In the genomic region with DNA sequence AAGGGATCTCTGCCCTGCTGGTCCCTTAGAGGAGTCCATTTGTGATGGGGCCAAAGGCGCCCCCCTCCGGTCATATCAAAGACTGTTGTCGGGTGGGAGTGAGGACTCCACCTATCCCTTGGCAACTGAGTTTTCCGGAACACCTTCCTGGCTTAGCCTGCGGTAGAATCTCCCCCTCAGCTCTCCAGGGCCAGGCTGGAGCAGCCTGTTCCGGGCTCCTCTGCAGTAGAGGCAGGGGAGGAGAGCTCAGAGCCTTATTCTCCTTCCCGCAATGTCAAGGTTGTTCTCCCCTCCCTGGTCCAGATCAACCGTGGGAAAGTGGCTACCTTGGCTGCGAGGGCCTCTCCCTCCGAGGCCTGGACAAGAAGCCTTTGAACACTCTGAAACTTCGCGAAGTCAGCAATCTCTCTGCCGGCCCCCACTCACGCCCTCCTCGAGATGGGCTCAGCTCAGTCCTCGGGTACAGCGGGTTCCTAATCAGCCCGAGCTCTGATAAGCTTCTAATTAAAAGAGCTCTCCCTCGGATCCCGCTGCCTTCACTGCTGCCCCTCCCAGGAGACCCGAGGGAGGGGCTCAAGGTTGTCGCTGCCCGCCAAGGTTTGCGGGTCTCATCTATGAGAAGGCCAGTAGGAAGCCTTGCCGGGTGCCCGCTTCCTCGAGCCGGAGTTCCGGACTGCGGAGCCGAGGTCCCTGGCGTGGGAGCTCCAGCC, we compare ENCODE assay signal across 11 mouse cellular contexts. TPM values are rescaled to one million over a fixed set of nuclear protein-coding genes. Genes with fewer than 3 reads are reported as not detected.
A peak's percentile ranks its signal among the peaks of the same experiment; 100 is the strongest.
DNase-seq lines count a peak whose midpoint lies in the region; ATAC-seq and TF ChIP-seq lines count a peak whose summit lies in the region.
"Had no signal": no experiment of that assay in that cellular context is flagged by ENCODE, and none has a peak within 500 bp of the region (broad histone marks: within the 10 kb centered on the region; RNA-seq: fewer than 3 reads in every experiment).

No protein-coding gene starts in this region.

- peak overlapping the region; percentile 1; the same call in 1 of the 2 replicates for H3K4me3 ChIP-seq in hindbrain, embryonic 10.5 days
- no peak overlapping the region for H3K4me3 ChIP-seq in hindbrain, embryonic 14.5 days (replicated peaks; ENCODE audit: low read length)
- peak overlapping the region; percentile 32 for H3K4me3 ChIP-seq in heart, postnatal 0 days (ENCODE audit: low read depth, low read length)
- H3K4me3 ChIP-seq in liver, postnatal 0 days (ENCODE audit: low read depth, low read length) = peak overlapping the region; percentile 7; the same call in 1 of the 2 replicates
- H3K4me3 ChIP-seq: neural tube, embryonic 13.5 days had no signal

- TF ChIP-seq CTCF in heart, postnatal 0 days (IDR thresholded peaks at IDR 0.05; ENCODE audit: low read depth) = peak; percentile 30
- peak; percentile 16; the same call in 1 of the 2 replicates for TF ChIP-seq CTCF in liver, postnatal 0 days (IDR thresholded peaks at IDR 0.05; ENCODE audit: low read depth)

- no peak for ATAC-seq in hindbrain, embryonic 14.5 days (ENCODE audit: low FRiP score)
- ATAC-seq in heart, postnatal 0 days (ENCODE audit: insufficient read depth, low read depth) = peak; percentile 27; the same call in 1 of the 2 replicates
- 0 out of 2 replicates have a peak, but pooled peaks have one; percentile 13 for ATAC-seq in liver, postnatal 0 days

- peak; percentile 52 for DNase-seq in hindbrain, embryonic 10.5 days (ENCODE audit: low spot score)
- no peak for DNase-seq in hindbrain, embryonic 14.5 days (ENCODE audit: low spot score)
- DNase-seq in ZHBTc4 (ENCODE audit: low read depth, low spot score) = peak; percentile 70
- DNase-seq in heart, postnatal 0 days (ENCODE audit: low spot score) = no peak
- no peak for DNase-seq in liver, postnatal 0 days
- DNase-seq in layer of hippocampus, postnatal 25 days (ENCODE audit: extremely low spot score in 1 of 2, low spot score in 1 of 2) = no peak
- DNase-seq in adrenal gland, postnatal 4 days (ENCODE audit: low spot score in 2 of 2) = no peak
- DNase-seq in spleen, postnatal 10 days (ENCODE audit: low spot score in 2 of 2) = no peak
- DNase-seq: kidney, postnatal 25 days had no signal

- no peaks in the 10 kb centered on the region for H3K9me3 ChIP-seq in hindbrain, embryonic 10.5 days
- H3K9me3 ChIP-seq in hindbrain, embryonic 14.5 days (ENCODE audit: control insufficient read depth, low read length) = no peaks in the 10 kb centered on the region
- no peaks in the 10 kb centered on the region for H3K9me3 ChIP-seq in heart, postnatal 0 days (replicated peaks; ENCODE audit: control insufficient read depth, low read length)
- H3K9me3 ChIP-seq in liver, postnatal 0 days (ENCODE audit: low read length) = no peaks in the 10 kb centered on the region
- H3K9me3 ChIP-seq: neural tube, embryonic 13.5 days had no signal

- no peaks in the 10 kb centered on the region for H3K36me3 ChIP-seq in hindbrain, embryonic 10.5 days
- H3K36me3 ChIP-seq in hindbrain, embryonic 14.5 days (replicated peaks; ENCODE audit: control insufficient read depth, insufficient read depth) = no peaks in the 10 kb centered on the region
- H3K36me3 ChIP-seq in heart, postnatal 0 days (replicated peaks; ENCODE audit: control insufficient read depth, insufficient read depth, low read length) = no peaks in the 10 kb centered on the region
- H3K36me3 ChIP-seq in liver, postnatal 0 days (replicated peaks; ENCODE audit: insufficient read depth, low read length) = no peaks in the 10 kb centered on the region
- H3K36me3 ChIP-seq: neural tube, embryonic 13.5 days had no signal

- TF ChIP-seq EP300 in heart, postnatal 0 days (IDR thresholded peaks at IDR 0.05; ENCODE audit: low read depth) = 0 out of 2 replicates have a peak, but pooled peaks have one; percentile 3
- no peak for TF ChIP-seq EP300 in liver, postnatal 0 days (IDR thresholded peaks at IDR 0.05; ENCODE audit: low read depth)

- H3K9ac ChIP-seq in hindbrain, embryonic 14.5 days = no peak overlapping the region
- H3K9ac ChIP-seq in heart, postnatal 0 days (replicated peaks; ENCODE audit: low read depth, low read length) = peak overlapping the region; percentile 27; the same call in 1 of the 2 replicates
- H3K9ac ChIP-seq in liver, postnatal 0 days (replicated peaks) = no peak overlapping the region
- H3K9ac ChIP-seq: neural tube, embryonic 13.5 days had no signal

- peaks cover 25% of the 10 kb centered on the region for H3K4me1 ChIP-seq in hindbrain, embryonic 10.5 days (replicated peaks)
- H3K4me1 ChIP-seq in hindbrain, embryonic 14.5 days (replicated peaks; ENCODE audit: control insufficient read depth, insufficient read depth, low read length) = no peaks in the 10 kb centered on the region
- H3K4me1 ChIP-seq in heart, postnatal 0 days (ENCODE audit: control insufficient read depth, insufficient read depth) = peaks cover 3% of the 10 kb centered on the region; the same call in 1 of the 2 replicates
- H3K4me1 ChIP-seq in liver, postnatal 0 days (ENCODE audit: insufficient read depth) = peaks cover 11% of the 10 kb centered on the region

- H3K27ac ChIP-seq in hindbrain, embryonic 10.5 days = no peak overlapping the region
- no peak overlapping the region for H3K27ac ChIP-seq in hindbrain, embryonic 14.5 days
- H3K27ac ChIP-seq in heart, postnatal 0 days (ENCODE audit: low read depth) = peak overlapping the region; percentile 65
- no peak overlapping the region for H3K27ac ChIP-seq in liver, postnatal 0 days (ENCODE audit: low read depth)
- H3K27ac ChIP-seq: neural tube, embryonic 13.5 days had no signal

- peaks cover 100% of the 10 kb centered on the region for H3K27me3 ChIP-seq in hindbrain, embryonic 10.5 days (ENCODE audit: insufficient read depth, poor library complexity, severe bottlenecking)
- H3K27me3 ChIP-seq in hindbrain, embryonic 14.5 days (ENCODE audit: control insufficient read depth, insufficient read depth, low read length) = peaks cover 96% of the 10 kb centered on the region
- H3K27me3 ChIP-seq in heart, postnatal 0 days (ENCODE audit: control insufficient read depth, insufficient read depth, low read length) = peaks cover 97% of the 10 kb centered on the region
- H3K27me3 ChIP-seq in liver, postnatal 0 days (ENCODE audit: insufficient read depth, low read length) = peaks cover 100% of the 10 kb centered on the region

- no peak overlapping the region for H3K4me2 ChIP-seq in hindbrain, embryonic 14.5 days (replicated peaks)
- peak overlapping the region; percentile 63 for H3K4me2 ChIP-seq in heart, postnatal 0 days (ENCODE audit: low read depth, low read length)
- H3K4me2 ChIP-seq in liver, postnatal 0 days (ENCODE audit: low read depth, low read length) = no peak overlapping the region
- H3K4me2 ChIP-seq: neural tube, embryonic 13.5 days had no signal

- 1% methylated on average over 32 of the region's 32 CpGs for WGBS in hindbrain, embryonic 10.5 days
- WGBS in hindbrain, embryonic 14.5 days = under 1% methylated on average over 31 of the region's 32 CpGs
- WGBS in heart, postnatal 0 days = 4% methylated on average over 32 of the region's 32 CpGs
- WGBS in liver, postnatal 0 days (ENCODE audit: insufficient replicate concordance) = 1% methylated on average over 32 of the region's 32 CpGs

RNA-seq across cellular contexts. Expression of a gene that starts 4.2 kb away (rescaled TPM):
- 0.12 and 0.36 TPM in 2 replicates for polyA plus RNA-seq in hindbrain, embryonic 10.5 days (2016; fragmentation: Nextera tagmentation; extraction: Ambion mirVana)
- 0.97 and 1.5 TPM in 2 replicates for polyA plus RNA-seq in hindbrain, embryonic 14.5 days (2014; fragmentation: Nextera tagmentation; extraction: Ambion mirVana)
- total RNA-seq in heart, postnatal 0 days (2014; rRNA removed; ENCODE audit: low replicate concordance) = 7.3 and 24.8 TPM in 2 replicates
- polyA plus RNA-seq in heart, postnatal 0 days (2015; fragmentation: Nextera tagmentation; extraction: Ambion mirVana) = 6.4 and 7.2 TPM in 2 replicates
- 0.86 and 1.1 TPM in 2 replicates for polyA plus RNA-seq in liver, postnatal 0 days (2015; fragmentation: Nextera tagmentation; extraction: Ambion mirVana)
- under 1 TPM in 1 of 2 experiments, not detected in 1; 0.16 TPM for total RNA-seq in layer of hippocampus, postnatal 25 days (2021)
- 10 to 100 TPM; 11.1 to 33.6 TPM for total RNA-seq in adrenal gland, postnatal 4 days (2021)

RNA-seq across cellular contexts. Expression of a gene that starts 38.7 kb away (rescaled TPM):
- not detected in 2 replicates for polyA plus RNA-seq in hindbrain, embryonic 10.5 days (2016; fragmentation: Nextera tagmentation; extraction: Ambion mirVana)
- polyA plus RNA-seq in hindbrain, embryonic 14.5 days (2014; fragmentation: Nextera tagmentation; extraction: Ambion mirVana) = not detected in 2 replicates
- total RNA-seq in heart, postnatal 0 days (2014; rRNA removed; ENCODE audit: low replicate concordance) = not detected in 2 replicates
- polyA plus RNA-seq in heart, postnatal 0 days (2015; fragmentation: Nextera tagmentation; extraction: Ambion mirVana) = not detected in 2 replicates
- not detected in 2 replicates for polyA plus RNA-seq in liver, postnatal 0 days (2015; fragmentation: Nextera tagmentation; extraction: Ambion mirVana)
- total RNA-seq in layer of hippocampus, postnatal 25 days (2021) = not detected
- not detected for total RNA-seq in adrenal gland, postnatal 4 days (2021)
- polyA plus RNA-seq: cortical plate, adult 2 months; neural tube, embryonic 13.5 days had no signal

Comparison
In these comparisons a context has a peak if more than half of its experiments do, and no peak if none do; other contexts are left out.
1. DNase-seq: peak in hindbrain, embryonic 10.5 days (single experiment) and ZHBTc4 (single experiment); none in hindbrain, embryonic 14.5 days (single experiment), heart, postnatal 0 days (single experiment), liver, postnatal 0 days (single experiment), layer of hippocampus, postnatal 25 days (0 of 2), adrenal gland, postnatal 4 days (0 of 2) and spleen, postnatal 10 days (0 of 2).